In genomic region chr1:133363276-133364021, GRCm38 (mm10) we compare ENCODE assay signal across 8 mouse cellular contexts. TPM values are rescaled to one million over a fixed set of nuclear protein-coding genes. Genes with fewer than 3 reads are reported as not detected.
DNase-seq lines count a peak whose midpoint lies in the region; ATAC-seq and TF ChIP-seq lines count a peak whose summit lies in the region.

Etnk2 (plus strand) TSS chr1:133363572.

- peak within 1 kb of the TSS; percentile 31 for H3K9ac ChIP-seq in ES-E14 (ENCODE audit: insufficient read depth, low read depth, low read length, poor library complexity, severe bottlenecking)
- H3K9ac ChIP-seq in lung, embryonic 16.5 days (ENCODE audit: low read length) = peak within 1 kb of the TSS; percentile 70

- peaks cover 6% of the 10 kb centered on the region; the same call in 1 of the 2 replicates for H3K27me3 ChIP-seq in lung, embryonic 16.5 days (ENCODE audit: control insufficient read depth, insufficient read depth, low read depth, low read length)

- peak; percentile 75 for ATAC-seq in lung, embryonic 16.5 days (ENCODE audit: low read depth)

- peaks cover 5% of the 10 kb centered on the region for H3K9me3 ChIP-seq in ES-E14 (ENCODE audit: control insufficient read depth, insufficient read depth, low read depth, low read length)
- H3K9me3 ChIP-seq in lung, embryonic 16.5 days (ENCODE audit: control insufficient read depth, low read length) = no peaks in the 10 kb centered on the region

- no peaks in the 10 kb centered on the region for H3K36me3 ChIP-seq in ES-E14 (ENCODE audit: control insufficient read depth, insufficient read depth, low read length, poor library complexity, severe bottlenecking)
- H3K36me3 ChIP-seq in lung, embryonic 16.5 days (ENCODE audit: control insufficient read depth, insufficient read depth, low read length) = no peaks in the 10 kb centered on the region

- WGBS in lung, embryonic 16.5 days = under 1% methylated on average over 52 of the region's 52 CpGs

- peak; percentile 99 for DNase-seq in ES-E14 (ENCODE audit: low read depth, low spot score)
- DNase-seq in cerebellum, adult 18-20 months = peak; percentile 29 to 46
- peak; percentile 85 for DNase-seq in forelimb bud, embryonic 11.5 days (ENCODE audit: low read depth, low spot score)
- DNase-seq in heart, postnatal 4 days = peak; percentile 84
- DNase-seq in layer of hippocampus, postnatal 10 days (ENCODE audit: low spot score in 2 of 2) = peak; percentile 70 to 78
- DNase-seq in ovary, postnatal 36 days (ENCODE audit: low spot score) = peak; percentile 89
- peak; percentile 70 to 79 for DNase-seq in urinary bladder, adult 18-20 months (ENCODE audit: low spot score in 2 of 2)

- in situ Hi-C loops in ES-E14 (cut with MboI; ENCODE audit: low sequenced_read_pairs in 2 of 2, unreplicated experiment in 2 of 2) = loop anchor here in 1 of 2 experiments (25.0 kb wide), 1 partner anchor 201 kb away; the partner anchor contains the start of gene Plekha6

- H3K27ac ChIP-seq in ES-E14 (ENCODE audit: insufficient read depth, low read depth, low read length, poor library complexity, severe bottlenecking) = no peak within 1 kb of the TSS
- H3K27ac ChIP-seq in lung, embryonic 16.5 days (ENCODE audit: low read length) = no peak within 1 kb of the TSS

- H3K4me2 ChIP-seq in lung, embryonic 16.5 days (ENCODE audit: low read depth, low read length) = peak within 1 kb of the TSS; percentile 97

- H3K4me3 ChIP-seq in ES-E14 (ENCODE audit: insufficient read depth in 1 of 2, low read depth in 1 of 2, low read length in 2 of 2, poor library complexity in 1 of 2, severe bottlenecking in 1 of 2) = peak within 1 kb of the TSS; percentile 63 to 96
- H3K4me3 ChIP-seq in lung, embryonic 16.5 days (ENCODE audit: low read length) = peak within 1 kb of the TSS; percentile 62

- H3K4me1 ChIP-seq in ES-E14 (ENCODE audit: control insufficient read depth in 2 of 2, insufficient read depth in 2 of 2, low read length in 2 of 2, poor library complexity in 1 of 2) = peaks cover 2 to 28% of the 10 kb centered on the region in 2 experiments; a peak in 2 of 4 replicates
- H3K4me1 ChIP-seq in lung, embryonic 16.5 days (replicated peaks; ENCODE audit: control insufficient read depth, insufficient read depth, low read length) = peaks cover 19% of the 10 kb centered on the region

TF ChIP-seq in ES-E14, 5 proteins besides CTCF, POLR2A, EP300 and RAD21:
- TF ChIP-seq HCFC1 (IDR thresholded peaks at IDR 0.05; ENCODE audit: borderline replicate concordance, insufficient read depth, low read length) (no peak), MAFK (IDR thresholded peaks at IDR 0.05; ENCODE audit: insufficient read depth, low read depth, low read length) (no peak), ZNF384 (IDR thresholded peaks at IDR 0.05; ENCODE audit: low read depth, low read length) (no peak), CHD2 (IDR thresholded peaks at IDR 0.05; ENCODE audit: low read depth, low read length) (no peak), ZC3H11A (IDR thresholded peaks at IDR 0.05; ENCODE audit: borderline replicate concordance, low read depth, low read length) (no peak)

RNA-seq across cellular contexts. Expression of gene Etnk2, which starts in this region (rescaled TPM):
- total RNA-seq in ES-E14 (2012; rRNA removed) = 4.8 and 7.4 TPM in 2 replicates
- under 1 TPM; 0.83 to 0.93 TPM for total RNA-seq in heart, postnatal 4 days (2021)
- total RNA-seq in layer of hippocampus, postnatal 10 days (2021) = 1 to 10 TPM; 5.3 to 7.3 TPM
- polyA plus RNA-seq in lung, embryonic 16.5 days (2015; fragmentation: Nextera tagmentation; extraction: Ambion mirVana) = 2.9 and 3.4 TPM in 2 replicates

Comparison
In these comparisons a context has a peak if more than half of its experiments do, and no peak if none do; other contexts are left out.
1. Peak in DNase-seq in heart, postnatal 4 days; RNA of the gene not detected or under 1 TPM.
2. DNase-seq: peak in every context shown above with its lines; median percentile 99 in ES-E14; 89 in ovary, postnatal 36 days; 85 in forelimb bud, embryonic 11.5 days; 84 in heart, postnatal 4 days; 74 in urinary bladder, adult 18-20 months; 74 in layer of hippocampus, postnatal 10 days; 38 in cerebellum, adult 18-20 months.